Mouse (Mus musculus) right cerebral cortex, postnatal 14 days (tissue): ENCODE data around the gene C1qa.

Experiments used
- DNase-seq: peaks from one replicate; pipeline ENCODE4 v3.0.0; 2022

The C1qa gene

DNA sequence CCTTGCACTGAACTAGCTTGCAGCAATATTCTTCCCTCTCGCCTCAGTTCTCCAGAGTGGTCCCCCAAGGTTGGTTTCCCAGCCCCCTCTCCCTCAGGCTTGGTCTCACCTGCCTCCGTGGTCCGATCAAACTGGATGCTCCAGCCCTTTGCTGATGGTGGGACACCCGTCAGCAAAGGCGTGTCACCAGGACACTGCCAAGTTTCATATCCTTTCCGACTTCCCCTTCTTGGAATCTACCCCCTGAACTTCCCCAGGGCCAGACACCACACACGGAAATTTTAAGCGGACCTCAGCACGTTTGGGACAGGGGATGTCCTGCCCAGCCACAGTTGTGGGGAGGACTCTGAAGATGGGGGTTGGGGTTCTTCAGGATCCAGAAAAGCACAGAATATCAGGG is at the start of gene C1qa:
TSS of gene C1qa (minus strand) at position 167 of the 400 bp plus-strand sequence.
- no peak for DNase-seq

DNA sequence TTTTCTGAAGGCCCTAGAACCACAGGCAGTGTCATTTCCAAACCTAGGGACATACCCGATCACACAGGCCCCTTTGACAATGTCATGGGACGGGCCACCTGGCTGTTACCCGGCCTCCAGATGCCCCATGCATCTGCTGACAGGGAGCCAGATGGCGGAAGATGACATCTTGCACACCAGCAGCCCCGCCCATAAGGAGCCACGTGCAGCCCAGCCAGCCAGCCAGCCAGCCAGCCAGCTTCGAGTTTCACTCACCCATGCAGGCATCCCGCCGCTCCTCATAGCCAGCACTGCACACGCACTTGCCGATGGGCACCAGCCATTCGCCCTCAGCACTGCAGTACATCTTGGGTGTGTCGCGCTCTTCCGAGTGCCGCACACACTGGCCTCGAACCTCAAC is 46.8 kb upstream of the C1qa start:
- no peak for DNase-seq

DNA sequence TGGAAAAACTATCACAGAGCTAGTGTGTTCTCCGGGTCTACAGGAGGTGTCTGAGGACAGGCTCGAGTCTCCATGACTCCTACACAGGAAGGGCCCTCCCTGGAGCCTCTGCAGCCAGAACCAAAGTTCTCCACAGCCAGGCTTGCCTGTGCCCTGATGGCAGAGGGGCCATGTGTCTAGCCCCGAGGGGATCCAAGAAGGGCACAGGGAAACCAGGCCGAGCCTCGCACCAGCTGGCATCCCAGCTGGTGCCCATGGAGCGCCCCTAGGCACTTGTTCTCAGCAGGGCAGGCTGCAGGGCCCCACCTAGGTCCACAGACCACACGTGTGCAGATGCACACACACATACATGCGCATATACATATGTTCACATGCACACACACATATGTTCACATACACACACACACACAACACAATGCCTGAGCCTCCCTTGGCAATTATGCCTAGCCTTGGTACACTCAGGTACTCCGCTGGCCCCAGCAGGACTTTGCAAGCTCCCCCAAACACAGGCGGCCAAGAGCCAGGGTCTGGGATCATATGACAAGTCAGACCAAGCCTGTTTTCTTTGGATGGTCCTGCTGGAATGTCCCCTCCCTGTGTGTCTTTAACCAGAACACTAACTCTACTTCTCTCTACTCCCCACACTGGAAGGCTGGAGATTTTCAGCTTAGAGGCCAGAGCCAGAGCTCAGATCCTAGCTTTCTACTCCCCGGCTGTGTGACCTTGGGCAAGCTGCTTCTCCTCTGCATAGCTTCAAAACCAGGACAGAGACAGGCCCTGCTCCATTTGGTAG is 46.2 kb upstream of the C1qa start:
- no peak for DNase-seq

DNA sequence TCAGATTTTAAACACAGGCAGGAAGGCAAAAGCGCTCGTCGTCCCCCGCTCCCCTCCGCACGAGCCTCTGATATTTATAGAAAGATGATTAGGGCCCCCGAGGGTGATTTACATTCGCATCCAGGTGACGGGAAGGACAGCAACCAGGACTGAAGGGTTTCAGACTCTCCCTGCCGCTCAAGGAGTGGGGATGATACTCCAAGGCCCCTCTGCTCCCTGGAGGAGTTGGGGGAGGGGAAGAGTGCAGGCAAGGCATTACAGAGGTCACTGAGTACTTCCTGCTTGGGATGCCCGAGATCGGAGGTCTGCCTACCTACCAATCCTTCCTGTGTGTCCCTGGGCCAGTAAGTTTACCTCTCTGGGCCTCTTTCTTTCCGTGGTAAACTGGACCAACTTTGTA is 44.6 kb upstream of the C1qa start:
- no peak for DNase-seq

DNA sequence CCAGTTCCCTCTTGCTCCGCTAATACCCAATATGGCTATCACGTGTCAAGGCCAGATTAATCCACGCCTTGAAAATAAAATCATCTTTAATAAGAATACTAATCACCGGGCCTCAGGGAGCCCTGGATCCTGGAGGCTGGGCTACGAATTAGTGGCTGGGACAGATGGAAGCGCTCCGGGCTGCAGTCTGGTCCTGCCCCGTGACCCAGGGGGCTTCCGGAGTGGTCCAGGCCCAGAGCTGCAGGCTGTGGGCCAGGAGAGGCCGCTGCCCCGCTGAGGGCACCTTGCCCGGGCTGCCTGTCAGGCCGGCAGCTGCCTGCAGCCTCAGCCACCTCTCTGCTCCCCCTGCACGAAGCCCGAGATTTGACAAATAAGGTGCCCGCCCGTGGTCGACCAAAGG is 44.2 kb upstream of the C1qa start:
- no peak for DNase-seq

DNA sequence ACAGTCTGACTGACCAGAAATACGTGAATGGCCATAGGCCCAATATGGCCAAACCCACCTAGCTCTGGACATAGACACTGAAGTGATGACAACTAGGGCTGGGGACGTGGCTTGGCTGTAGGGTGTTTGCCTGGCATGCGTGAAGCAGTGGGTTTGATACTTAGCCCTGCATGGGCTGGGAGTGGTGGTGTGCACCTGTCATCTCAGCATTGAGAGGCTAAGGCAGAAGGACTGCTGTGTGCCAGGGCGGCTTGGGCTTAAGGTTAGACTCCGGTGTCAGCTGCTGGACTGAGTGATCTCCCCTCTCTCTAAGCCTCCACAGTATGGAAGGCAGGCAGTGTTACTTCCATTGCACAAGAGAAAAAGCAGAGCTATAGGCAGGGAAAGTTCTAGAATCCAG is 39.3 kb upstream of the C1qa start:
- no peak for DNase-seq

DNA sequence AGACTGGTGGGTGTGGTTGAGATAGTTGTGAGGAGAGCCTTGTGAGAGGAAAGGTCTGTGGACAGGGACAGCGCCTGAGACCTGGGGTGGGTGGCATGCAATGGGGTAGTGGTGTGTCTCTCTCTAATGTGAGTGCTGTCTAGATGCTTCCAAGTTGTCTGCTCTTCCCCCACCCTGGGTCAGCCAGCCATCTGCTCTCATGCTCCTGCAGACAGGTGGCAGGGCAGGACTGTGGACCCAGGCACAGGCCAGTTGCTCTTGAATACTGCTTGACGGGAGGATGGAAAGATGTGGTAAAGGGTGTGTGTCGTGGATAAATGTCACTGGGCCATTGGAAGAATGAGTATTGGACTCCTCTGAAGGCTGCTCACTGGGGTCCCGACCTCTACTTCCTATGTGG is 38.7 kb upstream of the C1qa start:
- no peak for DNase-seq

DNA sequence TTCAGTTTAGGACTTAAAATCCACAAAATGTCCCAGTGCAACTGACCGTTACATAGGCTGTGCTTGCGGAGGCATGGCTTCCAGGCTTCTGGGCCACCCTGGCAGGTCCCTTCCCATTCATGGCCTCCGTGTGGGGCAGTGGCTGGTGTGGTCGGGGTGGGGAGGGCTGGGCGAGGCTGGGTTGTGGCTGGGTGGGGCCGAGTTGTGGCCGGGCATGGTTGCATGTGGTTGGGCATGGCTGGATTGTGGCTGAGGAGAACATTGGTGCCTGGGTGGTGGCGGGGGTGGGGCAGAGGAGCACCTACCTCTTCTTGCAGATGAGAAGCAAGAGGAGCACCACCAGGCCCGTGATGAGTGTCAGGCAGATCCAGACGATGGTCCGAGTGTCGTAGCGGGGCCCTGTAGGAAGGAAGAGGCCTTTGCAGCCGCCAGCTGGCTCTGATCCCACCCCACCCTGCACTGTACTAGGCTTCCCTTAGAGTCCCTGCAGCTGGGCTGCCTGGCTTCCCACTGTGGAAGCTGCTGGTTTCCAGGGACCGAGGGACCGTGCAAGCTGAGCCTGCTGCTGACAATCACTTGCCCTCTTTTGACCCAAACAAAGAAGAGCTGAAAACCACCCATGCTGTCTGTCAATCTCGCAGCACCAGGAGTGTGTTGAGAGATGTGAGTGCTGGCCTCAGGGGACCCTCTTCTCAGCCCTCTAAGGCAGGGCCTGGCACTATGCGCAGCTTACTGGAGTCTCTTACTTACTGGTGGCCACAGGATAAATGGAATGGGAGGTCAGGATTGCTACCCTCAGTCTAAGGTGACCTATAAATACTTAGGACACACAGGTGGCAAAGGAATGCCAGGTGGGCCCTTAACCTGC is 36.4 kb upstream of the C1qa start:
- DNase-seq, result no peak

DNA sequence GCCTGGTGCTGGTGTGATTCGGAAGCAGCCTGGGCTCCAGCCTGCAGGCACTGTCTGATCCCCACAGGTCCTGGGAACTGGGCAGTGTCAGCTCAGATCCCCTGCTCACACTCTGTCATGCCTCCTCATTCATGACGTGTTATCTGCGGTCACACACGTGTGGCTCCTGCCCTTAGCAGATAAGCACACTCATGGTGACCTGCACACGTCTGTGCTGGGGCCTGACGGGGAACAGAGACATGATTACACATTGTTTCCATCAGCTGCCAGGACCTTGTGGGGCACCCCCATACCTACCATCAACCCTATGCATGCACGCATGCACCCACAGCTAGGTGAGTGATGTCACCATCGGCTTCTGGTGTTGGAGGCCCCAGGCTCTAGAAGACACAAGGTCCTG is 31.9 kb upstream of the C1qa start:
- no peak for DNase-seq

DNA sequence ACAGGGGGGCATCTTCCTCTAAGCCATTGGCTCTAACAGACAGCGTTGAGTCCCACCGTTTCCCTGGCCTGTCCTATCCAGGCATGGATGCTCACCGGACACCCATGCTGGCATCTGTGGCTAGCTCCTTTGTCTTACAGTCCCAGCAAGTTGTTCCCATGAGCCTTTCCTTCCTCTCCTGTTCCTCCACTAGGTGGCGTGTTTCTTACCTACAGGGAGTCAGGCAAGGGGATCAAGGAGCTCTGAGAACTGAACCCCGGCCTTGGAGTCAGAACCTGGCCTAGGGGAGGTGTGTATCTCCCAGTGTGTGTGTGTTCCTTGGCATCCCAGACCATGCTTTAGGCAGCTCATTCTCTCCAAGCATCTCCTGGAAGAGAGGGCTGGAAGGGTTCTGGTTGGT is 30.3 kb upstream of the C1qa start:
- DNase-seq, result no peak

DNA sequence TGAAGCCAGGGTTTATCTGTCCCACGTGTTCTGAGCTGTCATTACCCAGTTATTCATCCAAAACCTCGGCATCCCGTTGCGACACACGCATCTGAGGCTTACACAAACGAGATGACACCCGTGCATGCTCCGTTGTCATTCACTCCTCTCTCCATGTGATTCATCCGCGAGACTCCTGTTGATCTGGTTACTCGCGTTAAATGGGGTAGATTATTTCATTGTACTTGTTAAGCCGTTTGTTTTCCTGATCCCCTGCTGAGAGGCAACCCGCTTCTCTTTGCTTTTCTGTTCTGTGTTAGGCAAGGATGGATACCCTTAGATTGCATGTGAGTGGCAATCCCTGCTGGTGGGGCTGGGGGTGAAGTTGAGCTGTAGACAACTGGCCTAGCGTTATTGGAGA is 27.2 kb upstream of the C1qa start:
- no peak for DNase-seq

DNA sequence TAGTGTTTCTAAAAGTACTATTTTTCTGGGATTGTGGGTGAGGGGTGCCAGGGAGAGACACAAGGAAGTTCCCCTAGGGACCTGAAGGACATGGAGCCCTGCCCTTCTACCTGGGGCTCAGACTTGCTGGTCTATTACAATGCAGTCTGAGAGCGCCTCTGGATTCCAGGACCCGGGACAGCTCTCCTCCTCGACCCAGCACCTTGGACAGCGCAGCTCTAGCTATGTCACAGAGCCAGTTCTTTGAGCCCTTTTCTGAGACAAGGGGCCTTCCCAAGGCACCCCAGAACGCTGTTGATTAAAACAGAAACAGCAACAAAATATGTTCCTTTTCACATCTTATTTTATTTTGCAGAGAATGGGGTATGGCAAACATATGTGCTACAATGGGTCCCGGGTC is 25.9 kb upstream of the C1qa start:
- no peak for DNase-seq

DNA sequence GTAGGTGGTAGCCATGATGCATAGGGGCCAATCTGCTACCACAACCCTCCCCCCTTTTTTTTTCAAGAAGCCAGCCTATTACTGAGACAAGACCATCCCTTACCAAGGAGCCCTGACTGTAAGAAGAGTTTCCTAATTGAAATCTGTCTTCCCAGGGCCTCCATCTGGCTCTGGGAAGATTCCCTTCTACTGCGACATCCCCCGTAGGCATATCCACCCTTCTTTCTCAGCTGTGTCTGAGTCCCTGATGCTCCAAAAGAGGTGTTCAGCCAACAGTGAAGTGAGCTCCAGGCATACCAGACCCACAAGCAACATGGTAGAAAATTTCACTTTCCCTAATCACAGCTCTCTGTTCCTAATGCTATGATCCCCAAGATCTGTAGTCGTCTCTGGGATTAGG is 20.9 kb upstream of the C1qa start:
- no peak for DNase-seq

DNA sequence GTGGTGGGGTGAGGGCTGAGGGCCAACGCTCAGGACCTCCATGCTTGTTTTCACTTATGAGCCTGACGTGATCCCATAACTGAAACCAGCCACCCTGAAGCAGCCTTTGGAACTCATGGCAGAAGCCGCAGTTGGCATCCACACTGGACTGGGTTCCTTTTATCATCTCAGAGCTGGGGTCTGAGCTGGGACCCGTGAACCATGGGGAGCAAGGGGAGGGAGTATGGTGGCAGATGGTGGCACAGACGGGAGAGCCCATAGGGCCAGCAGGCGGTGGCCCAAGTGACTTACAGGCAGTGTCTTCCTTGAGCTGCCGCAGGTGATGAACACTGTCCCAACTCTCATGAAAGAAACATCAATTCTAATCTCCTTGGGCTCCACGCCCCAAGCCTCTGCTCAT is 20.2 kb upstream of the C1qa start:
- no peak for DNase-seq

DNA sequence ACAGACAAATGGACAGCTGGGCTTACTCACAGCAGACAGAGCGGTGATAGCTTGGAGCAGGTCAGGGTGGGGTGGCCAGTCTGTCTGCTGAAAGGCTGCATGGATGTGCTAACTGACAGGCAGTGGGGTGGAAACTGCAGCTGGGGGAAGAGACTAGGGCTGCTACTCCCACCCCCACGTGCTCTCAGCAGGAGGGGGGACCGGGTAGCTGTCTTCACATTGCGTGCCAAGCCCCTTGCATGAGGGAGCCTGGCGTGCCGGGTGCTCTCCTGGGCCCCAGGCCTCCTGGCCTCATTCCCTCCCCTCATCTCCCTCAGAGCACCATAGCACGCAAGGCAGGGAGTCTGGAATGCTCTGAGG is 18.5 kb upstream of the C1qa start:
- no peak for DNase-seq

DNA sequence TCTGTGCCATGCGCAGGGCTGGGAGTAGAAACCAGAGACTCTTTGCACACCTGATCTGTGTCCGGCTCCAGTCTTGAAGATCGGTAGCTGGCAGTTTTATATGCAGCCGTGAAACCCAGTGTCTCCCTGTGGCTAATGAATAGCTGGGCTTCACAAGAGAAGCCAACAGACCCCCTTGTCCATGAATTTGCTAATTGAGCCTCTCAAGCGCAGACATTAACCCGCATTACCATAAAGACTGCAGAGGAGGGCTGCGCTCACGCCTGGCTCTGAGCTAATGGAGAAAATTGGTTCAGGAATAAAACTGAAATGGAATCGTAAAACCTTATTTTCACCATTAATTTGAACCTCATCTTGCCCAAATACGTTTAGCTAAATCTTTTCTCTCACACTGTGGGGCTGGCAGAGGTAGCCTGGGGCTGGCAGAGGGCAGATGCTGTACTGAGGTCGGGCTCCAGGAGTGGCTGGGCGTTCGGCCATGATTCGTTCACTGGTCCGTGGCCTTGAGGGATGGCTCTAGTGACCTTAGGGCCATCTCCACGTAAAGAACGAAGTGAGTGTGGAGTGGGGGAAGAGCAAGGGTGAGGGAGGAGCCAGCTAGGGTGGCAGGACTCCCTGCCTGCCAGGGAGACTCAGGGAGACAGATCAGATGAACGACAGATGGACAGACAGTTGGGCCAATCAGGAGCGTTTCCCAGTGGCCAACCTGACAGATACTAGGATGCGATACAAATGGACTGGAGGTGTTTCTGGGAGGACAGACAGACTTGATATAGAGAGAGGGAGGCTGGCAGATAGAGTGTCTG is 18.0 kb upstream of the C1qa start:
- no peak for DNase-seq

DNA sequence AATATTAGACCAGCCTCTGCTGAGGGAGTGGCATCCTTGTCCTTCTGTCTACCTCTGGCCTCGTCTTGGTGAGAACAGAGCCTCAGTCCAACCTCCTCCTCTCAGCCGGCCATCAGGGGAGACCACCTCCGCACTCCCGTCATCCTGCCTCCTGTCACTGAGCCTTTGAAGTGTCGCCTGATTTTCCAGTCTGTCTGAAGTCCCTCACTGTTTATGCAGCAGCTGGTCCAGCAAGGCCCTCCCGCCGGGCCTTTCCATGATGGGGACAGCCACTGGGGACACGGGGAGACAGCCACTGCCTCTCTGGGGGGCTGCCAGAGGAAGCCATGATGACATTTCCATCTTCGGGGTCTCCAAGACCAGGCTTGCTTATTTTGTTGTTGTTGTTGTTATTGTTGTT is 14.2 kb upstream of the C1qa start:
- DNase-seq, result no peak

DNA sequence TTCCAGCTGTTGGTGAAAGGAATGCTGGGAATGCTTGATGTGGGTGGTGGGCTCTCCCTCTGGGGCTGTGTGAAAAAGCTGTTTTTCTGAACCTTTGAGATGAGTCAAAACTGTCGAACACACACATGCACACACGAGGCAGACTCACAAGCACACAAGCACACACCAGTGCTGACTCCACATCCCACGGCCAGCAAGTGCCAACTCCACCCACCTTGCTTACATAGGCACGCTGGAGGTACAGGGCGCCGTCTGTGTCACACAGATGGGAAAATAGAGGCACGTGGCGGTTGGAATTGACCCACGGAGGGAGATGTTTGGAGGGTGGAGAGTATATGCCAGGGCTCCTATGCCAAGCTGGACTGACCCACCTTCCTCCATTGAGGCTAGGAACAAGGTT is 13.2 kb upstream of the C1qa start:
- DNase-seq, result no peak

DNA sequence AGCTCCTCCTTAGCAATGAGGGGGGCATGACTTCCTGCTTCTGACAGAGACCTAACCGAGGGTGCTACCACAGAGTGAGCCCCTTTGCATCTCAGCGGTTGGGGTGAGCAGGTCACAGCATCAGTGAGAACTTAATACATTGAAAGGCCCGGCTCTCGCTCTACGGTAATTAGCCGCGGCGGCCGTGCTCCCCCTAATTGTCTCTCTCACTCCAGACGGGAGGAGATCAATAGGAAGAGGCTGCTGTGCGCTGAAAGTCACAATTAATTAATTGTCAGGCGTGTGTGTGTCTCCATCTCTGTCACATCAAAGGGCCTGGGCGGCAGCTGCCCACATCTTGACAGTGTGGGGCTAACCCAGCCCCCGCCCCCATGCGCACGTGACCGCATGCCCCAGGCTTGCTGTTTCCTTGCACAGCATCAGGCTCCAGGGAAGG is 12.6 kb upstream of the C1qa start:
- DNase-seq, result no peak

DNA sequence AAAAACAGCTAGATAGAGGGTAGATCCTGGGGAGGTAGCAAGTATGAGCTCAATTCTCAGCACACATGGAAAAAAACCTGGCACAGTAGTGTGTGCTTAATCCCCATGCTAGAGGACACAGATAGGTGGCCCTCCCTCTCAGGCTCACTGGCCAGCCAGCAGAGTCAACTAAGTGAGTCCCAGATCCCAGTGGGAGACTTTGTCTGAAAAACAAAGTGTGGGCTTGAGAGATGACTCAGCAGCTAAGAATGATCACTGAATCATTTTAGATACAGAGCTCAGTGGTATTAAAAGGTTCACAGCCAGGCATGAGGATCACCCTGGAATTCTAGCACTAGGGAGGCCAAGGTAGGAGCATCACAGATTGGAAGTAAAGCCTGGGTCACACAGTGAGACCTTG is 9.2 kb upstream of the C1qa start:
- DNase-seq, result no peak

DNA sequence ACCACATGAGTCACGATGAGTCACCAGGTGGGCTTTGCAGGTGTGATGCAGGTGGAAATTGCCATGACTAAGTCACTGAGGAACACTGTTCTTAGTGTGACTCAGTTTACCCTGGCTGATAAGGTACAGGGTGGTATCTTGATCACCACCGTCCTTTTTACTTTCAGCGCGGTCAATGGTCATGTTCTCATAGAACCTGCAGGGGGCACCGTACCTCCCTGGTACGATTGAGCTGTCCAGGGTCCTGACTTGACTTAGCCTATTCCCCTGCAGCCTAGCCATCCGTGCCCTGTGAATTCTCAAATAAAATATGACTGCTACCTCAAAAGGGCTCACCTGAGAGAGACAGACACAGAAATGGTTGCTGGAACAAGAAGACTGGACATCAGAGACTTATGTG is 8.4 kb upstream of the C1qa start:
- DNase-seq, result no peak

DNA sequence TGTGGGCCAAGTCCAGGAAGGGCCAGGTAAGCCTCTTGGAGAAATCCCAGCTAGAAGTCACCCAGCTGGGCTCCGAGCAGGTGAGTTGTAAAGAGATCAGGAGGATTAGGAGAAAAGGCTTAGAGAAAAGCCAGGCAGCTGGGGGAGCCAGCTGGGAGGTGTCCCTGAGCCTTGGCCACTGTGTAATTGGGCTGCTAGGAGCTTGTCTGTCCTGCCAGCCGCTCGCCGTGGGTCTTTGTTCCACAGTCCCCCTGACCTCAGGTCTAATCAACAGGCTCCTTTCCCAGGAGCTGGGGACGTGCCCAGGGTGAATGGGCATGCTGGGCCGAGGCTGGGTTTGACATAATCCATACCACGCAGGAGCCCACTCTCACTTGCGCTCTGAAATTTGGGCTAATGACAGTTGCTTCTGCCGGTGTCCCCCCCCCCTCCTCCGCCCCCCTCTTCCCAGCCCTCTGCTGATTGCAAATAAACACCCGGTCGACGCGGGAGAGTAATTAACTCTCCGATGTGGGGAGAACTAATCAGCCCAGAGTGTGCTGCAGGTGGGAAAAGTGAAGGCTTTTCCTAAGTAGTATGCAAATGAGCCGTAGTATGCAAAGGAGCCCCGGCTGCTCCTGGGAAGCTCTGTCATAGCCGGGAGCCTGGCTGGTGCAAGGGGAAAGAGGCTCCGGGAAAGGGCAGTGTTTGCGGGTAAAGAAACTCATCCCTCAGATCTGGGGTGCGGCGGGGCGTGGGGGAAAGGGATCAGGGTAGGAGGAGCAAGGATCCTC is 6.3 kb upstream of the C1qa start:
- DNase-seq, result no peak

DNA sequence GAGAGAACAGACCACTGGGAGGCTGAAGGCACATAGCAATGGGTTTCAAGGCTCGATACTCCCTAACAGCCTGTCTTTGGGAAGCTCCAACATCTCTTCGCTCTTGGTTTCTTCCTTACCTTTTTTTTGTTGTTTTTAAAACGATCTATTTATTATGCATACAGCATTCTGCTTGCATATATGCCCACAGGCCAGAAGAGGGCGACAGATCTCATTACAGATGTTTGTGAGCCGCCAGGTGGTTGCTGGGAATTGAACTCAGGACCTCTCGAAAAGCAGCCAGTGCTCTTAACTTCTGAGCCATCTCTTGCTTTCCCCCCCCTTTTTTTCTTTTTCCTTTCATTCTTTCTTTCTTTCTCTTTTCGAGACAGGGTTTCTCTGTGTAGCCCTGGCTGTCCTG is 551 bp upstream of the C1qa start:
- no peak for DNase-seq
